Mouse (Mus musculus) heart, adult 2 months (tissue): ENCODE results near the gene Naa80.

Experiments
- CTCF ChIP-seq: fragments of 200-600 bp; IDR thresholded peaks from 2 replicates; pipeline ENCODE4 v1.8.1; 2022; ENCODE audit warnings: antibody characterized with exemption, mild to moderate bottlenecking, moderate library complexity
- POLR2A ChIP-seq: fragments of 200-500 bp; IDR thresholded peaks from 2 replicates; pipeline ENCODE4 v1.6.1; 2011; ENCODE audit warnings: mild to moderate bottlenecking, low read depth, low read length, control low read depth; ENCODE audit not compliant: insufficient read depth

DNA sequence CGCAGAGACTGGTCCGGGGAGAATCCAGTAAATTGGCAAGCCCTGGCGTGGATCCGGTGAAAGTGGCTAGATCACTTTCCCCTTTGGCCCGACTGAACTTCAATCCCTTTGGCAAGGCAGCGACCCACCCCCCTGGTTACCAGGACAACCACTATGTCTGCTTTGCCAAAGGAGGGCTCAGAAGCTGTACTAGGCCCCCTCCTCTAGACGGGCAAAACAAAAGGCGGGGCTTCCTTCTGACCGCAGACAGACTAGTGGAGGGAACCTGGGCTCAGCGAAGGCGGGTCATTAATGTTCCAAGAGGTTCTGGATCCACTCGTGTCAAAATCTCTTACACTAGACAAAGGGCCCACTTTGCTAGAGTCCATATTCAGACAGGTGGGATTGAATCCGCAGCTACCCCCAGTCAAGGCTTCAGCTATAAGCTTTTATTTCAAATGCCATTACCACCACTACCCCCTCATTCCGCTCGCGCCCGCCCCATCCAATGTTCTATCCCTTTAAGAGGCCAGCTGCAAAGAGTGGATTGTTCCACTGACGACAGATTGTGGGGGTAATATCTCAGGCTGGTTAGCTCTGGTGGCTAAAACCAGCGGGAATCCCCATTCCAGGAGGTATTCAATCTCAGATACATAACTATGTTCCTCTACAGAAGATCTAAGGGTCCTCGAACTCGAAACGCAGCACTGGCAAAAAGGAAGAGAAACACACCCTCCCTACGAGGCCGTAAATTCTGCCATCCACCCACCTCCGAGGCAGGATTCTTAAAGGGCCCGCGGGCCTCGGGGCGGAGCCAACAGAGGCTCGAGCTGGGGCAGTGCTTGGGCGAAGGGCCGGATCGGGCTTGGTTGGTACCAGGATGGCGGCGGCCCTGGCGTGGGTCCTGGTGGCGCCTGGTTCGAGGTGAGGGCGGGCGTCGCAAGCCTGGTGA lies 10.1 kb upstream of the Naa80 start:
- TF ChIP-seq CTCF (no peak), POLR2A (peak; percentile 72; the same call in 1 of the 2 replicates)
